Mouse (Mus musculus) retina, adult 2 months (tissue): Measurements from ENCODE around the gene Zfp574.

Experiments
- DNase-seq: peaks from one replicate; pipeline ENCODE4 v3.0.0-alpha.2; 2012; ENCODE audit warnings: low read depth, low spot score

Zfp574 gene

GRCm38 (mm10) chr7:25072716-25073390 is 486 bp downstream of the Zfp574 start:
- no peak for DNase-seq

- DNase-seq, result no peak
Measured at GRCm38 (mm10) chr7:25073924-25074323, 1.6 kb downstream of the Zfp574 start.

- no peak for DNase-seq
Measured at GRCm38 (mm10) chr7:25076296-25076662, 3.9 kb downstream of the Zfp574 start.

- DNase-seq, result peak; percentile 98
Measured at GRCm38 (mm10) chr7:25076663-25077413, 4.5 kb downstream of the Zfp574 start.

- DNase-seq, result no peak
Measured at GRCm38 (mm10) chr7:25077414-25077755, 5.0 kb downstream of the Zfp574 start.

- no peak for DNase-seq
Measured at GRCm38 (mm10) chr7:25079496-25080026, 7.2 kb downstream of the Zfp574 start.

GRCm38 (mm10) chr7:25080431-25080830 is 8.1 kb downstream of the Zfp574 start:
- DNase-seq, result no peak

GRCm38 (mm10) chr7:25082510-25082909 is 10.1 kb downstream of the Zfp574 start:
- DNase-seq, result no peak

- DNase-seq, result no peak
Measured at GRCm38 (mm10) chr7:25084621-25085020, 12.3 kb downstream of the Zfp574 start.

GRCm38 (mm10) chr7:25086656-25087055 is 14.3 kb downstream of the Zfp574 start:
- DNase-seq, result no peak

- no peak for DNase-seq
Measured at GRCm38 (mm10) chr7:25087256-25087912, 15.0 kb downstream of the Zfp574 start.

- DNase-seq, result no peak
Measured at GRCm38 (mm10) chr7:25087972-25088371, 15.6 kb downstream of the Zfp574 start.

- DNase-seq, result no peak
Measured at GRCm38 (mm10) chr7:25088531-25088930, 16.2 kb downstream of the Zfp574 start.

- no peak for DNase-seq
Measured at GRCm38 (mm10) chr7:25088968-25089367, 16.6 kb downstream of the Zfp574 start.

GRCm38 (mm10) chr7:25089875-25090274 is 17.5 kb downstream of the Zfp574 start:
- DNase-seq, result no peak

- DNase-seq, result no peak
Measured at GRCm38 (mm10) chr7:25098169-25098568, 25.8 kb downstream of the Zfp574 start.

- no peak for DNase-seq
Measured at GRCm38 (mm10) chr7:25099581-25099980, 27.2 kb downstream of the Zfp574 start.

GRCm38 (mm10) chr7:25105411-25106160 is 33.2 kb downstream of the Zfp574 start:
- peak; percentile 60 for DNase-seq

- DNase-seq, result no peak
Measured at GRCm38 (mm10) chr7:25106790-25107502, 34.6 kb downstream of the Zfp574 start.

GRCm38 (mm10) chr7:25109355-25109754 is 37.0 kb downstream of the Zfp574 start:
- DNase-seq, result no peak

- no peak for DNase-seq
Measured at GRCm38 (mm10) chr7:25110336-25110735, 38.0 kb downstream of the Zfp574 start.
